Mouse (Mus musculus) left cerebral cortex, postnatal 36 days (tissue): ENCODE data around the gene Gstm5. TPM values are rescaled to one million over a fixed set of nuclear protein-coding genes. Genes with fewer than 3 reads are reported as not detected.
"Not testable (repeated sequence)": the region's sequence is repeated elsewhere in the genome, so short reads cannot be mapped to it uniquely, and the experiment has no call there.

Experiments
- DNase-seq, 2 experiments: peaks; one replicate each; pipeline ENCODE4 v3.0.0; 2021 to 2022; ENCODE audit warnings: low spot score in 2 of 2, mixed read lengths in 1 of 2
- intact Hi-C: fragments of 180-260 bp; cut with DNase I; formaldehyde crosslinking; loops from one replicate; pipeline ENCODE4 v1.15.1; 2025
- total RNA-seq, 2 experiments: library from RNA; stranded (reverse); gene quantifications; 2 replicates each; pipeline ENCODE4 v1.2.3; 2021

Gene Gstm5
- total RNA-seq, result 100 to 1,000 TPM; 221 to 262 TPM

DNA sequence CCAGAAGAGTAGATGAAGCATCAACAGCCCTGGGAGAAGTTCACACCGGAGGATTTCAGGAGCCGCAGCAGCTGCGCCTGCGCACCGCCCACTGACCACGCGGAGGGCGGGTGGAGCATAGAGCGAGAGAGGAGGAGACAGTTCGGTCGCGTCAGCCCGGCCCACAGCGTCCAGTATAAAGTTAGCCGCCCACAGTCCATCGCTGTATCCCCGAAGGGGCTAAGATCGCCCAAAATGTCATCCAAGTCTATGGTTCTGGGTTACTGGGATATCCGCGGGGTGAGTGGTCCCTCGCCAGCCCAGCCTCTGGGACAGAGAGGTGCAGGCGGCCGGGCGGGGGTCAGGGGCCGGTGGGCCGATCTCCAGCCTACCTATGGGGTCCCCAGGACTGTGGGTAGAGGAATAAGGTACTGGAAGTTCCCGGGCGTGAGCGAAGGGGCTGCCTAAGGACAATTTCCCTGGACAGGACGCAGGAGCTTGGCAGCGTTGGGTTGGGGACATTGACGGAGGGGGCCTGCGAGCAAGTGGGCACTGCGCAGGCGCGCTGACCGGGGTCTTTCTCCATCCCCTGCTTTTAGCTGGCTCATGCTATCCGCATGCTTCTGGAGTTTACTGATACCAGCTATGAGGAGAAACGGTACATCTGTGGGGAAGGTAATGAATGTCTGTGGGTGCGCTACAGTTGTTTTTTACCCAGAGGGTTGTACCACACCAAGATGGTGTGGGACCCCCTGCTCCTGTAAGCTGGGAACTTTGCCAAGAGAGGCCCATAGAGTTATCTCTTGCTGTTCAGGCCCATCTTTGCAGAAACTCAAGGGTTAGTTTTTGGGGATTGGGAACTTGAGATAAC lies at the start of gene Gstm5:
Gstm5 (plus strand) TSS at position 102 of the 850 bp plus-strand sequence.
- intact Hi-C loops, result no loop called here
- peak; percentile 88 to 90 for DNase-seq

DNA sequence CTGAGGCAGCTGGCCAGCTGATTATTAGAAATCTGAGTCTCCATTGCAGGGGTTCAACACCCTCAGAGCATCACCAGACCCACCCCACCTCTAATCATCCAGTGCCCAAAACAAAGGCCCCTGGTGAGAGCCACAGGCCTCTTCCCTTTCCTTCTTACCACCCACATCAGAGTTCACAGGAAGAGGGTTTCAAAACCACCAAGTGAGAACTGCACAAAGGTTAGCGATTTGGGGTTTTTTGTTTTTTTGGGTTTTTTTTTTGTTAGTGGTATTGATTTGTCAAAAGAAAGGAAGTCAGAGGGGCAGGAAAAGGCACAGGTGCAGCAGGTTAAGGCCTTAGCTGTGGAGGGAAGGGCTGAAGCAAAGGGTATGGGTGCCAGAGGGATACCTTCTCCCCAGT lies 49.4 kb upstream of the Gstm5 start:
- no peak for DNase-seq
- intact Hi-C loops, result no loop called here

DNA sequence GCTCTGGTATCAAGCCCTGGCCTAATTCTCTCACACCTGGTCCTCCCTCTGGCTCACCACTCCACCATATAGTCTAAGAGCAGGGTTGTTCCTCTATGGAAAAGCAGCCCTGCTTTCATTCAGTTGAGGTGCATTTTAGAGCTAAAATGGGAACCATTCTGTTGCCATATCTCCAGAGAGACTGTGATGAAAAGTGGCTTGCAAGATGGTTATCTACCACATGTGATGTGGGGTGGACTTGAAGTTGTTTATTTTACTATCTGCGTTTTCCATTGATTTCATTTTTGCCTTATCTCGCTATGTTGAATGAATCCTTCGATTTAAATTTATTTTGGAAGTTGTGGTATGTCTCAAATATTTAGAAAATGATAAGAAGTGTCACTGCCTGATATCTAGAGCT lies 48.8 kb upstream of the Gstm5 start:
- DNase-seq, result no peak
- intact Hi-C loops, result no loop called here

DNA sequence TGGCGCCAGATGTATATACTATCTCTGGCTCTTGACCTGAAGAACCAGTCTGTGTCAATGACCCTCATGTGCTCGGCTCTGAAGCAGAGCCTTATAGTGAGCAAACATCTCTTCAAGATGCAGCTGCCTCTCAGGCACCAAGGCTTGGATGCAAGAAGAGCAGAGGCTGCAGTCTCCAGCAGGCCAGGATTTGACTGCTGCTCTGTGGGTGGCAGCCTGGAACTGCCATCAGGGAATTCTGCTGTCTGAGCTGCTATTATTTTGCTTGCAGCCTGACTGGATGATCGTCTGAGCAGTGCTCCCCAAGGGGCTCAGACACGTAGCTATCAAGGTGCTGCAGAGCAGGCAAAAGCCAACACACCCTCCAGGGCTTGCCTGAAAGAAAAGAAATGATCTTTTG lies 47.5 kb upstream of the Gstm5 start:
- intact Hi-C loops, result no loop called here
- DNase-seq, result peak in 1 of 2 experiments; percentile 39

DNA sequence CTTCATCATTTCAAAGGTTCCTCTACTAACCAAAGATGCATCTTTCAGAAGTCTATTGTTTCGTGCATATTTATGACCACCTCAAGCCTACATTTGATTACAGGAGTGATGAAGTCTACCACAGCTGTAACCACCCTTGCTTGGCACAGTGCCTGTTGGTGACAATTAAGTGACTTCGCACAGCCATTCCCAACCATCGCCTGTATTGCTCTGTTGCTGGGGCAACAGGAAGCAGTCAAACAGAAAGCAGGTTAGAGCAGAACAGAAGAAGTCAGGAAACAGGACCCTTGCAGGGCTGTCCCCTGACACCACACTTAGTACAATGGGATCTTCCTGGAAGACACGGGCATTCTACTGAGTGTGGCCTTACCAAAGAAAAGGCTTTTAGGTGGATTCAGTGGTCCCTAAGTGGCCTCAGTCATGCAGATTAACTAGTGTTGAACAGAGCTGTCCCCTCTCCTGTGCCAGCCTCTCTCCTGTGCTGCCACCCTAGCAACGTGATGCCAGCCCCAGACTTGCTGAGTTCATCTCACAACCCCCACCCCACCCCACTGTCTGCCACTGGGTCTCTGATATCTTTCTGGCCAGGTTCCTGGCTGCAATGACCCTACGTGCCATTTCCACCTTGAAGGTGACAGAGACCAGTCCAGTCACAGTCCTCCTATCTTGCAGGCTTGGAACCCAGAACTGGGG lies 46.5 kb upstream of the Gstm5 start:
- no peak for DNase-seq
- intact Hi-C loops, result no loop called here

DNA sequence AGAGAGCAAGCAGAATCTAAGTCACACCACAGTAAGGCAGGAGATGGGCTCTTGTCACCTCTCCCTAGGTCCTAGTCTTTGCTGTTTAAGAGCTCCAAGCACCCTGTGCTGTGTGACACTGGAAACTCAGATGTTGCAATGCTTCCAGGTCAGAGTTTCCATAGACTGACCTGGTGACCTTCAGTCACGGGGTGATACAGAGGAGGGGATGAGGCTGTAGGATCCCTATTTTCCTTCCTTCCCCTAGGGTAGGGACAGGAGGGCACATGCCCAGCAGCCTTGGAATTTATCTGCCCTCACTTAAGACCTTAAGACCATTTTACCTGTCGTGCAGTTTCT lies 46.0 kb upstream of the Gstm5 start:
- no peak for DNase-seq
- intact Hi-C loops, result no loop called here

DNA sequence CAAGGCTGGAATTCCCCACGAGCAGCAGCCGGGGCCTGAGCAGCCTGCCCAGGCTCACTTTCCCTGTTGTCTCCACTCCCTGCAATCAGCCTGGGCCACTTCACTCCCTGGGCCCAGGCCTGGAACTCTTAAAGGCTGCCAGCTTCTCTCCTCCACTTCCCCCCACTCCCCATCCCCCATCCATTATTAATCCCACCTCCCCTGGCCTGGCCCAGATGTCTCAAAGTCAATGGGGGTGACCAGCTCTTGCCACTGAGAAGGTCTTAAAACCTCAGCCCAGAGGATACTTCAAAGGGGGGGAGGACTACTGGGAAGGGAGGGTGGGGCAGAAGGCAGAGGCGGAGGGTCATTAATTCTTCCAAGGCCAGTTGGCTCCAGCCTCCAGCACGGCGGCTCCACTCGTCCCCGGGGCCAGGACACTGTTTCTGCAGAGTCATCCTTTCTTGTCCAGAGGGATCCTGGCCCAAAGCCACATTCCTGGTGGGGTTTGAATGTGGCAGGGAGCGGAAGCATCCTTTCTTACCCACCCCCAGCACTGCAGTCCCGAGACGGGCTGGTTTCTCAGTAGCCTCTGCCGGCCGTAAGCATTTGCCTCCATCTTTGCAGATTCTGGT lies 45.1 kb upstream of the Gstm5 start:
- no peak for DNase-seq
- intact Hi-C loops, result no loop called here

DNA sequence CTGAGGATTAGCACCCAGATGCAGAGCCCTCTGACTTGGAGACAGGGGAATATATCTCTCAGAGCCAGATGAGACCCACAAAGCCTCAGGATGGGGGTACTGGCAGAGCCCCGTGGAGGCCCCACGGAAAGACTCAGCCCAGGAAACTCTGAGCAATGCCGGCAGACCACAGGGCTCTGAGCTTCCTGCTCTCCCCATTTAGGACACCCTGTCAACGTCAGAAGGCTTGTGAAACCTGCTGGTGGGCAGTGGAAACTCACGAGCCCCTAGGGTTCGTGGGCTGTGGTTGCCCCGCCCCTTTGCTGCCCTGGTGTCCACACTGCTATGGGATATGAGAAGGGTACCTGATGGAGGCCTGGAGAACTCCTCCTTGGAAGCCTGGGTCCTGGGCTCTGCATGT lies 42.8 kb upstream of the Gstm5 start:
- no peak for DNase-seq
- intact Hi-C loops, result no loop called here

DNA sequence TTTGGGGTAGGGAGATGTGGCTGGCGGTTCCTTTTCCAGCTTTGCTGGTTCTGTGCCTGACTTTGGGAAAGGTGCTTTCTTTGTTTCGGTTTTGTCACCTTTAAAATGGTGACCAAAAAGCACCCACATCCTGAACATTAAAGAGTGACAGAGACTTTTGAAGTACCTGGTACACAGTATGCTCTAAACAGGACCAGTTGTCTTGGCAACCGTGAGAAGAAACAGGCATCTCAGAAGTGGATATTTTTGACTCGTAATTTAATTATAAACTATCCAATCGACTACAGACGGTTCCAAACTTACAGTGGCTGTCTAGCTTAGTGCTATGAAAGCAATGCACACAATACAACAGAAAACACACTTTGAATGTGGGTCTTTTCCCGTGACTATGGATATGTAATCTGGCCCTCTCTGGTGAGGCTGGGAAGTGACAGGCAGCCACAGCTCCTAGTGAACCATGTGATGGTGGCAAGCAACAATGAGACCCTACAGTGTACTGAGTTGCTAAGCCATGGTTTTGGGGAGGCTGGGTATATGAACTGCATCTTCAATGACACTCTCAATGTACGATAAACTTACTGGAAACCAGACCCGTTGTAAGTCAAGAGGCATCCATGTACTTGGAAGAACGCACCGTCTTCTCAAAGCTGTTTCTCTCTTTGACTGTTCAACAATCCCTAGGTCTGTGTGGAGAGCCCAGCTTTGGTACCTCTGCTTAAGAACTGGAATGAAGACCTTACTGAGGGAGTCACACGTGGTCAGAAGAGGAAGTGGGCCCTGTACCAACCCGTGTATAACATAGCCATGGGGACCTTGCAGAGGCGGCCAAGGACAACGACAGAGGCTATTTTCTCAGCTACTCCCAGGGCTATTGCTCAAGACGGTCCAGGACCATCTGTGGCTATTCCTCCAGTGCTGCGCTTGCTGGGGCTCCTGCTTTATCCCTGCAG lies 42.1 kb upstream of the Gstm5 start:
- intact Hi-C loops, result no loop called here
- no peak for DNase-seq

DNA sequence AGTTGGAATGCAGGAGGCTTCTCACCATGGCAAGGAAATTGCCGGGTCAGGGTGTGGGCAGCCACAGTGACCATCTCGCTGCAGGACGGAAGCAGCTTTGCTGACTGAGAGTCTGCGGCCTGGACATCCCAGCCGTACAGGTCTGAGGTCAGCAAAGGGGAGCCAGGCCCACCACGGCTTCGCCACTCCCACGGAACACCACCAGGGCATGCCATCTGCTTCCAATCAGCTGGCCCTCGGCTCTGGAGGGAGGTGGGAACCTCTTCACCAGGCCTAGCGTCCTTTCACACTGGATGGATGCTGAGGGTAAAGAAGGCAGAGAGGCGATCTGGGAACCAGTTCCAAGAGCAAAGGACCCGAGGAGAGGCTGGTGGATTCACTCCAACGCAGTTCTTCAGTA lies 40.3 kb upstream of the Gstm5 start:
- no peak for DNase-seq
- intact Hi-C loops, result no loop called here

DNA sequence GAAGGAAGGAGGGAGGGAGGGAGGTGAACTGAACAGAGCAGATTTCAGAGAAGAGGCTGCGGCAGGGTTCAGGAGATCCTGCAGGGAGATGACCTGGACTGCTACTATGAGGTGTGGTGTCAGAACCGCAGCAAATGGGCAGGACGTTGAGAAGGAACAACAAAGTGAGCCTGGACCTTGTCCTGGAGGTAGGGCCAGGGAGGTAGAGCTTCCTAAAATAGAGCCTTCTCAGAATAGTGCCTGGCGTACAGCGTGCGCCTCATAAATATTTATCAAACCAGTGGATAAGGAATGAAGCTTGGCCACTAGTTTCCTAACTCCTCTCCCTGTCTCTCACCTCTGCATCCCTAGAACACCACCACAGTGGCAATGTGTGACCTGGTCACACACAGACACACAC lies 38.0 kb upstream of the Gstm5 start:
- intact Hi-C loops, result no loop called here
- DNase-seq, result no peak

DNA sequence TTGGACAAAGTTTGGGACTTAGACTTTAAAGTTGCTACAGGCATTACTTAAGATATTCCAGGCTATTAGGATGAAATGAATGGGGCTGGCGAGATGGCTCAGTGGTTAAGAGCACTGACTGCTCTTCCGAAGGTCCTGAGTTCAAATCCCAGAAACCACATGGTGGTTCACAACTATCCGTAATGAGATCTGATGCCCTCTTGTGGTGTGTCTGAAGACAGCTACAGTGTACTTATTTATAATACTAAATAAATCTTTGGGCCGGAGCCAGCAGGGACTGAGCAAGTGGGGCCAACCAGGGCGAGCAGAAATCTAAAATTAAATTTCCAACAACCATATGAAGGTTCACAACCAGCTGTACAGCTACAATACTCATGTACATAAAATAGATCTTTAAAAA lies 34.1 kb upstream of the Gstm5 start:
- intact Hi-C loops, result loop anchor here (10.0 kb wide), 1 partner anchor 257 kb away; no protein-coding TSS in a partner anchor
- DNase-seq, result not testable (repeated sequence)

DNA sequence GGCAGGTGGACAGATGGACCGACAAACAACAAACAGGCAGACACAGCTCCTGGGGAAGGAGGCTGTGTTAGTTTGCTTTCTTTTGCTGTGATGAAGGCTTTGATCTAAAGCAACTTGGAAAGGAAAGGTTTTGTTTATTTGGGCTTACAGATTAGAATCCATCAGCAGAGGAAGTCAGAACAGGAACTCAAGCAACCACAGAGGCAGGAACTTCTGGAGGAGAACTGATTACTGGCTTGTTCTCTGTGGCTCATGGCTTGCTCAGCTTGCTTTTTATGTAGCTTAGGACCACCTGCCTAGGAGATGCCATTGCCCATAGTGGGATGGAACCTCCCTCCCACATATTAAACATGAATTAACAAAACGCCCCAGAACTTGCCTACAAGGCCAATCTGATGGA lies 33.1 kb upstream of the Gstm5 start:
- DNase-seq, result no peak
- intact Hi-C loops, result loop anchor here (10.0 kb wide), 1 partner anchor 258 kb away; no protein-coding TSS in a partner anchor

DNA sequence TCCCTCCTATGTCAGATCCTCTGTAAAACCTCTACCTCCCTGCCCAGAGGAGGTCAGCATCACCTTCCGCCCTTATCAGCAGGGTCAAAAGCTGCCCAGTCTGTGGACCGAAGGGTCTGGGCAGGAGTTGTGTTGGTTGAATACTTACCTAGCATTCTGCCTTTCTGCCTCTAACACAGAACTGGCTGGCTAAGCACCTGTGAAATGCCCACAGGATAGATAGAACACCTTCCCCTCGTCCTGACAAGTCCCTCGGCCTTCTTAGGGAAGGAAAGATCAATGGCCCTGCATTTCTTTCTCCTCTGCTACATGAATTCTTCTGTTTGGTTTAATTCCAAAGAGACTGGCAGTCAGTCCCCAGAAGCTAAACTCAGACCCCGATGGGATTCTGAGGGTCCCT lies 32.1 kb upstream of the Gstm5 start:
- DNase-seq, result no peak
- intact Hi-C loops, result loop anchor here (1.0 to 10.0 kb wide), 2 partner anchors 148 to 259 kb away; no protein-coding TSS in a partner anchor

DNA sequence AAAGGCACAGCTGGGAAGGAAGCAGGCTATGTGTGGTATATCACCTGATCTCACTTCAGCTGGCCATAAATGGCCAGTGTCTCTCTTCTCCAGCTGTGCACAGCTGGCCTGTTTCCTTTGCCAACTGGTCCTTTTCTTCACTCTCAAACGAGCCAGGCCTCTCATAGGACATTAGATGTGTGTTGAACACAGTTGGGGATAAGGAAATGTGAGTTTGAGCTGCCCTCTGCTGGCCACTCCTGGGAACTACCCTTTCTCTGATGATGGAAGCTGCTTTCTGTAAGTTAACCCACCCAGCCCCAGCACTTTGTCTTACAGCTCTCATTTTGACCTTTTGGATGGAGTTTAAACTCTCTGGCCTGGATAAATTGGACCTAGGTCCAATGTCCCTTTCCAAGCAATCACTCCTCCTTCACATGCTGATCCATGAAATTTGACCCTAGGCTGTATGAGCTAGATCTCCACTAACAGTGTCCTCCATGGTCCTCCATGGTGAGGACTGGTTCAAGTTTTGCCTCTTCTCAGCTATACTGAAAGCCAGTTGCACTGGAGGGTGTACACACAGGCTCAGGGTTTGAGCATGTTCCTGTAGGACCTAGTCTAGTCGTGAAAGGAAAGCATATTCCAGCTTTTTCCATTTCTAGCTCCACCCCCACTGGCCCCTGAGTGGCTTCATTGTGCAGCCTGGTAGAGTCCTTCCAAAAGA lies 31.6 kb upstream of the Gstm5 start:
- peak; percentile 84 to 91 for DNase-seq
- intact Hi-C loops, result loop anchor here (1.0 to 10.0 kb wide), 4 partner anchors 107 to 259 kb away; partner anchors contain the start of gene Ahcyl1

DNA sequence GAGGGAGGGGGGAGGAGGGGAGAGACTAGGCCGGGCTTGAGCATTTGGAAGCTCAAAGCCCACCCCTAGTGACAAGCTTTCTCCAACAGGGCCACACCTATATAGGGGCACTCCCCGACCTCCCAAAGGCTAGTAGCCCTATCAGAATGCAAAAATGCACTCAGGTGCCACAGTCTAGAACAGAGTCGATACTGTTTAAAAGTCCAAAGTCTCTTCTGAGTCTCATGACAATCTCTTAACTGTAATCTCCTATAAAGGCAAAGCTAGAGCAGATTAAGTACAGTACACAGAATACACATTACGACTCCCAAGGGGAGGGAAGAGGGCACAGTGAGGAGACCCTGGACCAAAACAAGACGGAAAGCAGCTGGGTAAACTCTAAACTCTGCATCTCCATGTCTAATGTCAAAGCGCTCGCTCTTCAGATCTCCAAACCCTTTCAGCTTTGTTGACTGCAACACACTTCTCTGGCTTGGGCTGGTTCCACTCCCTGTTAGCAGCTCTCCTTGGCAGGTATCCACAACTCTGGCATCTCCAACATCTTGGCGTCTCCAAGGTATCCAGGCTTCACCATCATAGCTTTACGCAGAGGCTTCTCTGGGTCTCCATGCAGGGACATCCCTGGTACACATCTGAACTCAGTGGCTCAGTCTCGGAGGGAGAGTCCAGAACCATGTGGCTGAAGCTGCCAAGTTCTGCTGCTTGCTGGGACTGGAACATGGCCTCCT lies 30.1 kb upstream of the Gstm5 start:
- DNase-seq, result no peak

DNA sequence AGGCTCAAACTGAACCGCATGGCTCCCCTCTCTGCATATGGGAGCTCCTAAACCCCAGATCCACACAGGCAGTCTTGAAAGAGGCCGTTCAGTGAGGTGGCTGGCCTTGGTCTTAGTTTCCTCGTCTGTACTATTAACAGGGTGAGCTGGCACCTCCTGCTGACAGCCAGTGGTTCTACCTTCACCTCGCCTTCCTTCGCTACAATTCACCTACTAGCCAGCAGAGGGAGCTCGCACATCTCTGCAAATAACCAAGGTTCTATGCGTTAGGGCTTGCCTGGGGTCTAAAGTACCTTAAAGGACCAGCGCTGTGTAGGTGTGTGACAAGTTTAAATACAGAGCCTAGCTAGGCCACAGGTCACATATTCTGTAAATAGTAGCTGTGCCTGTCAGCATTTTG lies 28.5 kb upstream of the Gstm5 start:
- DNase-seq, result peak; percentile 85 to 89
- intact Hi-C loops, result loop anchor here (1.0 to 10.0 kb wide), 4 partner anchors 51 to 280 kb away; partner anchors contain the start of gene Gnai3

More for the DNA sequence above, 30.1 kb upstream of the Gstm5 start:
- intact Hi-C loops, result loop anchor here (2.0 to 10.0 kb wide), 3 partner anchors 197 to 282 kb away; partner anchors contain the start of gene Gnai3

DNA sequence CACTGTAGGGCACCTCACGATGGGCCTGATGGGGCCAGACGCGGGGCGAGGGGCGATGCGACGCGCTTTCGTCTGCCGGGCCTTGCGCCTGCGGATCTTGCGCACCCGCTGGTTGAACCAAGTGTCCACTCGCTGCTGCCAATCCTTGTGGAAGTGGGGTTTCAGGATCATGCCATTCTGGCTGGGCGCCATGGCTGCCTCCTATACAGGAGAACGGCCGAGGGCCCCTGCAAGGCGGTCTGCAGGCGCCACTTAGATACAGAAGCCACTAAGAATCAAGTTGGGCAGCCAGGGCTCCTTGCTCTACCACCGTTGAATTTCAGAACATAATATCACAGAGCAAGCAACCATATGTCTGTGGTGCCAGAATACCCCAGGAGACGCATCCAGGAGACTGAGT lies 27.2 kb upstream of the Gstm5 start:
- no peak for DNase-seq
- intact Hi-C loops, result loop anchor here (5.0 to 10.0 kb wide), 2 partner anchors 264 to 279 kb away; partner anchors contain the start of gene Gnai3
